Mouse (Mus musculus) heart, postnatal 0 days (tissue): ENCODE results near the gene Alkbh6.

Experiments used
- CTCF ChIP-seq: IDR thresholded peaks from 2 replicates; pipeline ENCODE4 v1.5.1; 2016; ENCODE audit warnings: antibody characterized with exemption, control low read depth, low read depth
- EP300 ChIP-seq: IDR thresholded peaks from 2 replicates; pipeline ENCODE4 v1.6.1; 2016; ENCODE audit warnings: antibody characterized with exemption, low read depth

DNA sequence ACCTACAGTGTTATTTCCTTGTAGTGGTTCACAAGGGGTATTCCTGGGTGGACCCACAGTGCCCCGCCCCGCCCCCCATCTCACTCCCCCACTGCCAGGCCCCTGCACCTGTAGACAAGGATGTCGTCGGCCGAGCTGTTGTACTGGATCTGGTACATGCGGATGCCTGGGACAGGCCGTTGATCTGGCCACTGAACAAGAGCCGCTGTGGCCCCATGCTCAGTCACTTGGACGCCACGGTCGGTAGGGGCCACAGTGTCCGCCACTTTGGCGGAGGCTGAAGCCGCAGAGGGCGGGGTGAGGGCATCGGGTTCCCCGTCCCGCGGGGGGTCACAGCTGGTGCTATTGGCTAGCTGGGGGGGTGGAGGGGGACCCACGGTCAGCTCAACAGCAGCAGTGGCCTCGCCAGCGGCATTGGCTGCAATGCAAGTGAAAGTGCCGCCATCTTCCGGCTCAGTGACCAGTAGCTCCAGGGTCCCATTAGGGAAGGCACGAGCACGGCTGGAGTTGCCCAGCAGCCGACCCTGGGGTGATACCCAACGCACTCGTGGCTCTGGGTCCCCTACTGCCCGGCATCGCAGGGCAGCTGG lies 50.9 kb downstream of the Alkbh6 start:
- TF ChIP-seq EP300 (no peak), CTCF (no peak)
